8 mouse cellular contexts compared by ENCODE assay signal in the genomic region with DNA sequence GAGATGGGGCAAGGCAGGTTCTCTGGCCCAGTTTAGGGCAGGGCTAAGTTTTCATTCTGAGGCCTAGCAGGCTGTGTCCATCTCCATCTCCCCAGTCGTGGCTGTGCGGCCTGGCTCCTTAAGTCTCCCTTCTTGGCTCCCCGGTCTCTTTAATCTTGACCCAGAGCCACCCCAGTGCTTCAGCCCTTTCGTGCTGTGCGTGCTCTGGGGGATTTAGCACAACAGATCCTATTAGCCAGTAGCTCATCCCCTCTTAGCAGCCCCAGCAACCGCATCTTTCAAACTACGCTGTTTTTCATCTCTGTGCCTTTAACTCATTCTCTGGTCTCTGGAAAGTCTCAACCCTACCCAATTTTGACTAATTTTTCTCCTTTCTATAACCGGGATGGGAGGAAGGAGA. TPM values are rescaled to one million over a fixed set of nuclear protein-coding genes. Genes with fewer than 3 reads are reported as not detected.
DNase-seq lines count a peak whose midpoint lies in the region; ATAC-seq and TF ChIP-seq lines count a peak whose summit lies in the region.

A gene (minus strand): TSS at position 184 of the 400 bp plus-strand sequence.

- H3K27me3 ChIP-seq in forebrain, embryonic 14.5 days (replicated peaks; ENCODE audit: control insufficient read depth, insufficient read depth, low read length) = no peaks in the 10 kb centered on the region
- H3K27me3 ChIP-seq in hindbrain, postnatal 0 days (ENCODE audit: insufficient read depth, low read length) = no peaks in the 10 kb centered on the region
- no peaks in the 10 kb centered on the region for H3K27me3 ChIP-seq in midbrain, embryonic 16.5 days (ENCODE audit: control insufficient read depth, insufficient read depth, low read depth, low read length)

- no peaks in the 10 kb centered on the region for H3K9me3 ChIP-seq in forebrain, embryonic 14.5 days (replicated peaks; ENCODE audit: control insufficient read depth, low read length)
- H3K9me3 ChIP-seq in hindbrain, postnatal 0 days (ENCODE audit: low read length) = no peaks in the 10 kb centered on the region
- H3K9me3 ChIP-seq in midbrain, embryonic 16.5 days (replicated peaks; ENCODE audit: control insufficient read depth, low read length, poor library complexity, severe bottlenecking) = no peaks in the 10 kb centered on the region

- peak within 1 kb of the TSS; percentile 36 for H3K4me2 ChIP-seq in forebrain, embryonic 14.5 days (ENCODE audit: low read length)
- peak within 1 kb of the TSS; percentile 46 for H3K4me2 ChIP-seq in hindbrain, postnatal 0 days (ENCODE audit: low read depth, low read length)
- peak within 1 kb of the TSS; percentile 37 for H3K4me2 ChIP-seq in midbrain, embryonic 16.5 days (ENCODE audit: low read length)

- 65% methylated on average over 8 of the region's 8 CpGs for WGBS in forebrain, embryonic 14.5 days
- WGBS in hindbrain, postnatal 0 days = 80% methylated on average over 8 of the region's 8 CpGs
- WGBS in midbrain, embryonic 16.5 days = 40% methylated on average over 8 of the region's 8 CpGs

- peaks cover 6% of the 10 kb centered on the region; the same call in 1 of the 2 replicates for H3K4me1 ChIP-seq in forebrain, embryonic 14.5 days (ENCODE audit: control insufficient read depth, insufficient read depth, low read length)
- no peaks in the 10 kb centered on the region for H3K4me1 ChIP-seq in hindbrain, postnatal 0 days (ENCODE audit: insufficient read depth, low read length)
- H3K4me1 ChIP-seq in midbrain, embryonic 16.5 days (ENCODE audit: control insufficient read depth, insufficient read depth, low read length) = peaks cover 8% of the 10 kb centered on the region

- DNase-seq in layer of hippocampus, adult 2 months (ENCODE audit: low spot score in 2 of 2) = no peak
- DNase-seq in layer of hippocampus, adult 11-12 months (ENCODE audit: low spot score) = no peak
- DNase-seq in forebrain, embryonic 14.5 days (ENCODE audit: low spot score) = no peak
- no peak for DNase-seq in hindbrain, postnatal 0 days (ENCODE audit: low spot score)
- no peak for DNase-seq in ovary, postnatal 36 days (ENCODE audit: low spot score)

- ATAC-seq in forebrain, embryonic 14.5 days = no peak
- no peak for ATAC-seq in hindbrain, postnatal 0 days
- no peak for ATAC-seq in midbrain, embryonic 16.5 days
- ATAC-seq in frontal cortex, adult (ENCODE audit: low TSS enrichment) = no peak
- ATAC-seq in monocyte, adult 5-6 weeks (replicated peaks; ENCODE audit: insufficient number of reproducible peaks, low FRiP score, low TSS enrichment, poor library complexity, severe bottlenecking) = no peak

- H3K36me3 ChIP-seq in forebrain, embryonic 14.5 days (ENCODE audit: control insufficient read depth, insufficient read depth, low read length) = no peaks in the 10 kb centered on the region
- no peaks in the 10 kb centered on the region for H3K36me3 ChIP-seq in hindbrain, postnatal 0 days (ENCODE audit: insufficient read depth, low read length)
- no peaks in the 10 kb centered on the region for H3K36me3 ChIP-seq in midbrain, embryonic 16.5 days (ENCODE audit: control insufficient read depth, insufficient read depth, low read length)

- H3K27ac ChIP-seq in layer of hippocampus, adult 2 months = peak within 1 kb of the TSS; percentile 12; the same call in 1 of the 2 replicates
- no peak within 1 kb of the TSS for H3K27ac ChIP-seq in forebrain, embryonic 14.5 days (ENCODE audit: low read depth, low read length)
- no peak within 1 kb of the TSS for H3K27ac ChIP-seq in hindbrain, postnatal 0 days
- no peak within 1 kb of the TSS for H3K27ac ChIP-seq in midbrain, embryonic 16.5 days (ENCODE audit: low read length)

- H3K4me3 ChIP-seq in layer of hippocampus, adult 2 months = peak within 1 kb of the TSS; percentile 3; the same call in 1 of the 2 replicates
- no peak within 1 kb of the TSS for H3K4me3 ChIP-seq in forebrain, embryonic 14.5 days (ENCODE audit: low read depth, low read length)
- no peak within 1 kb of the TSS for H3K4me3 ChIP-seq in hindbrain, postnatal 0 days (ENCODE audit: low read length)
- H3K4me3 ChIP-seq in midbrain, embryonic 16.5 days (ENCODE audit: low read depth, low read length) = no peak within 1 kb of the TSS

- 0 out of 2 replicates have a peak within 1 kb of the TSS, but pooled peaks have one; percentile 4 for H3K9ac ChIP-seq in forebrain, embryonic 14.5 days (ENCODE audit: low read length)
- no peak within 1 kb of the TSS for H3K9ac ChIP-seq in hindbrain, postnatal 0 days (replicated peaks; ENCODE audit: low read length)
- H3K9ac ChIP-seq in midbrain, embryonic 16.5 days (ENCODE audit: low read depth, low read length) = peak within 1 kb of the TSS; percentile 28; the same call in 1 of the 2 replicates

- TF ChIP-seq CTCF in layer of hippocampus, adult 2 months (conservative IDR thresholded peaks at IDR 0.05) = no peak
- TF ChIP-seq CTCF in hindbrain, postnatal 0 days (IDR thresholded peaks at IDR 0.05; ENCODE audit: low read depth) = no peak

RNA-seq across cellular contexts. Expression of the gene that starts here (rescaled TPM):
- total RNA-seq in layer of hippocampus, adult 2 months (2021) = 100 to 1,000 TPM; 199 to 203 TPM
- polyA plus RNA-seq in forebrain, embryonic 14.5 days (2014; fragmentation: Nextera tagmentation; extraction: Ambion mirVana) = 5.7 and 8.0 TPM in 2 replicates
- total RNA-seq in hindbrain, postnatal 0 days (2014; rRNA removed) = 47.0 and 51.8 TPM in 2 replicates
- 40.4 and 49.3 TPM in 2 replicates for polyA plus RNA-seq in hindbrain, postnatal 0 days (2015; fragmentation: Nextera tagmentation; extraction: Ambion mirVana)
- polyA plus RNA-seq in midbrain, embryonic 16.5 days (2015; fragmentation: Nextera tagmentation; extraction: Ambion mirVana) = 9.7 and 17.4 TPM in 2 replicates
- total RNA-seq in monocyte, adult 5-6 weeks (2017) = not detected in 3 replicates

Comparison
In these comparisons a context has a peak if more than half of its experiments do, and no peak if none do; other contexts are left out.
1. RNA of the gene that starts here (total RNA-seq): 199 to 203 TPM in layer of hippocampus, adult 2 months and 47.0 to 51.8 TPM in hindbrain, postnatal 0 days; not detected in monocyte, adult 5-6 weeks; every median in the first group is over 10 times any median in the second.
2. Peak in every context shown above with its lines, with median percentiles within 50 percentile points of each other: H3K4me2 ChIP-seq.